9 mouse cellular contexts compared by ENCODE assay signal in the genomic region with DNA sequence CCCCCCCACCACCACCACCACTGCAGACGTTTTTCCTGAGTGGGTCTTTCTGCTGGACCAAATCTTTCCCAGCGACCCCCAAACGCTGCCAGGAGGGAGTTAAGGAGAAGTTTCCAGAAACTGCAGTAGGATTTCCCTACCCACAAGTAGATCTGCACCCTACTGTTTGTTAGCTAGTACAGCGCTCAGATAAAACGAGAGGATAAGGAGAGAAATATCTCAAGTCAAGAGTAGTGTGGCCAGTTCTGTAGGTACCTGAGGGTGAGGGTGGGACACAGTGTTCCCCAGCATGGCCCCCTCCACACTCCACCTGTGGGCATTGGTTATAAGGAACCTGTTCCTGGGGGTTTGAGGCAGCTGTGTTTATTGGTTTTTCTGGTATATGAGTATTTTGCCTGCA. TPM values are rescaled to one million over a fixed set of nuclear protein-coding genes. Genes with fewer than 3 reads are reported as not detected.
DNase-seq lines count a peak whose midpoint lies in the region; ATAC-seq lines count a peak whose summit lies in the region.
"Had no signal": no experiment of that assay in that cellular context is flagged by ENCODE, and none has a peak within 500 bp of the region (broad histone marks: within the 10 kb centered on the region; RNA-seq: fewer than 3 reads in every experiment).

No protein-coding gene starts in this region.

- H3K27me3 ChIP-seq in lung, embryonic 15.5 days: peaks cover 47% of the 10 kb centered on the region
- peaks cover 55% of the 10 kb centered on the region for H3K27me3 ChIP-seq in limb, embryonic 15.5 days
- H3K27me3 ChIP-seq in stomach, embryonic 16.5 days (ENCODE audit: control insufficient read depth, insufficient read depth, low read length): peaks cover 7% of the 10 kb centered on the region

- no peak for ATAC-seq in lung, embryonic 15.5 days (ENCODE audit: borderline replicate concordance, extremely low read depth, low FRiP score, low TSS enrichment)
- no peak for ATAC-seq in limb, embryonic 15.5 days (ENCODE audit: insufficient number of reproducible peaks, low FRiP score, low TSS enrichment, low read depth)
- ATAC-seq in stomach, embryonic 16.5 days (ENCODE audit: insufficient read depth, low FRiP score): no peak

- no peaks in the 10 kb centered on the region for H3K36me3 ChIP-seq in lung, embryonic 15.5 days
- no peaks in the 10 kb centered on the region for H3K36me3 ChIP-seq in limb, embryonic 15.5 days
- H3K36me3 ChIP-seq in stomach, embryonic 16.5 days (ENCODE audit: control insufficient read depth, insufficient read depth, low read length): no peaks in the 10 kb centered on the region

- peak overlapping the region; percentile 61; the same call in 1 of the 2 replicates for H3K4me3 ChIP-seq in lung, embryonic 15.5 days
- H3K4me3 ChIP-seq in limb, embryonic 15.5 days: peak overlapping the region; percentile 61; the same call in 1 of the 2 replicates
- H3K4me3 ChIP-seq in stomach, embryonic 16.5 days (replicated peaks; ENCODE audit: low read length): no peak overlapping the region

- H3K9me3 ChIP-seq in lung, embryonic 15.5 days: no peaks in the 10 kb centered on the region
- no peaks in the 10 kb centered on the region for H3K9me3 ChIP-seq in limb, embryonic 15.5 days
- no peaks in the 10 kb centered on the region for H3K9me3 ChIP-seq in stomach, embryonic 16.5 days (replicated peaks; ENCODE audit: control insufficient read depth, low read length)

- H3K4me2 ChIP-seq in lung, embryonic 15.5 days: peak overlapping the region; percentile 99
- peak overlapping the region; percentile 100 for H3K4me2 ChIP-seq in limb, embryonic 15.5 days
- H3K4me2 ChIP-seq in stomach, embryonic 16.5 days (ENCODE audit: low read depth, low read length): peak overlapping the region; percentile 99

- no peak overlapping the region for H3K27ac ChIP-seq in lung, embryonic 15.5 days
- H3K27ac ChIP-seq in limb, embryonic 15.5 days: no peak overlapping the region
- no peak overlapping the region for H3K27ac ChIP-seq in stomach, embryonic 16.5 days (ENCODE audit: low read length)
- H3K27ac ChIP-seq: macrophage had no signal

- H3K4me1 ChIP-seq in lung, embryonic 15.5 days: peaks cover 17% of the 10 kb centered on the region
- peaks cover 17% of the 10 kb centered on the region for H3K4me1 ChIP-seq in limb, embryonic 15.5 days
- H3K4me1 ChIP-seq in stomach, embryonic 16.5 days (ENCODE audit: control insufficient read depth, insufficient read depth, low read length): peaks cover 7% of the 10 kb centered on the region

- DNase-seq in embryo, embryonic 10.5 days (ENCODE audit: low spot score): peak; percentile 14
- DNase-seq in embryo, embryonic 10 days (ENCODE audit: low spot score): no peak
- no peak for DNase-seq in lung, postnatal 25 days (ENCODE audit: low spot score)
- no peak for DNase-seq in frontal cortex, postnatal 10 days (ENCODE audit: low spot score in 2 of 2)
- no peak for DNase-seq in spleen, postnatal 4 days (ENCODE audit: low spot score in 2 of 2)

- H3K9ac ChIP-seq in lung, embryonic 15.5 days: no peak overlapping the region
- H3K9ac ChIP-seq in limb, embryonic 15.5 days: no peak overlapping the region
- H3K9ac ChIP-seq in stomach, embryonic 16.5 days (ENCODE audit: low read length): no peak overlapping the region

- 19% methylated on average over 5 of the region's 5 CpGs for WGBS in lung, embryonic 15.5 days
- 17% methylated on average over 5 of the region's 5 CpGs for WGBS in limb, embryonic 15.5 days
- WGBS in stomach, embryonic 16.5 days: 17% methylated on average over 5 of the region's 5 CpGs

RNA-seq across cellular contexts. Expression of a gene that starts 1.2 kb away (rescaled TPM):
- polyA plus RNA-seq in lung, embryonic 15.5 days (2015; fragmentation: Nextera tagmentation; extraction: Ambion mirVana): 2.9 TPM in 2 replicates
- polyA plus RNA-seq in limb, embryonic 15.5 days (2015; fragmentation: Nextera tagmentation; extraction: Ambion mirVana): not detected in 2 replicates
- 2.8 and 3.1 TPM in 2 replicates for polyA plus RNA-seq in stomach, embryonic 16.5 days (2015; fragmentation: Nextera tagmentation; extraction: Ambion mirVana)
- polyA plus RNA-seq: macrophage had no signal

RNA-seq across cellular contexts. Expression of a gene that starts 40.8 kb away (rescaled TPM):
- not detected in 2 replicates for polyA plus RNA-seq in lung, embryonic 15.5 days (2015; fragmentation: Nextera tagmentation; extraction: Ambion mirVana)
- polyA plus RNA-seq in limb, embryonic 15.5 days (2015; fragmentation: Nextera tagmentation; extraction: Ambion mirVana): 46.8 and 84.6 TPM in 2 replicates
- not detected in 2 replicates for polyA plus RNA-seq in stomach, embryonic 16.5 days (2015; fragmentation: Nextera tagmentation; extraction: Ambion mirVana)
- polyA plus RNA-seq: macrophage had no signal

Comparison
In these comparisons a context has a peak if more than half of its experiments do, and no peak if none do; other contexts are left out.
1. RNA of a gene that starts 40.8 kb away (polyA plus RNA-seq): 46.8 to 84.6 TPM in limb, embryonic 15.5 days; not detected in lung, embryonic 15.5 days and not detected in stomach, embryonic 16.5 days; every median in the first group is over 10 times any median in the second.
2. Peak in every context shown above with its lines, with median percentiles within 50 percentile points of each other: H3K4me2 ChIP-seq.